Mouse (Mus musculus) midbrain, postnatal 0 days (tissue): ENCODE measurements at regions not wholly inside any gene's neighbourhood (a gene's known extent, or its start where the extent isn't known, plus 50 kb on each side); places are given as distances from the start of the nearest gene placed in this dataset.

Experiments
- ATAC-seq: fragments of 200-750 bp; cut with Nextera tagmentation; 2 replicates; pipeline ENCODE4 v1.8.0; 2017; ENCODE audit warnings: moderate number of reproducible peaks, mild to moderate bottlenecking, moderate TSS enrichment, moderate library complexity; ENCODE audit not compliant: low FRiP score
- DNase-seq: peaks from one replicate; pipeline ENCODE4 v3.0.0-alpha.2; 2015; ENCODE audit warnings: low spot score
- H3K27ac ChIP-seq: fragments of 300-500 bp; sonication (generic); 2 replicates; pipeline ENCODE4 v1.5.1; 2014; ENCODE audit warnings: low read depth, mild to moderate bottlenecking, low read length, mixed read lengths
- H3K27me3 ChIP-seq: fragments of 300-500 bp; sonication (generic); 2 replicates; pipeline ENCODE4 v1.6.1; 2014; ENCODE audit warnings: low read length, control low read depth, mixed read lengths; ENCODE audit not compliant: insufficient read depth
- H3K36me3 ChIP-seq: fragments of 300-500 bp; sonication (generic); 2 replicates; pipeline ENCODE4 v1.6.1; 2014; ENCODE audit warnings: low read length, control low read depth, mixed read lengths; ENCODE audit not compliant: insufficient read depth
- H3K4me1 ChIP-seq: fragments of 300-500 bp; sonication (generic); 2 replicates; pipeline ENCODE4 v1.6.1; 2014; ENCODE audit warnings: mild to moderate bottlenecking, control low read depth, antibody characterized with exemption, low read length, mixed read lengths; ENCODE audit not compliant: insufficient read depth
- H3K4me2 ChIP-seq: fragments of 300-500 bp; sonication (generic); 2 replicates; pipeline ENCODE4 v1.6.1; 2014; ENCODE audit warnings: low read depth, mild to moderate bottlenecking, low read length, mixed read lengths; ENCODE audit not compliant: poor library complexity, severe bottlenecking
- H3K4me3 ChIP-seq: fragments of 300-500 bp; sonication (generic); 2 replicates; pipeline ENCODE4 v1.5.1; 2014; ENCODE audit warnings: low read depth, mild to moderate bottlenecking, low read length, moderate library complexity
- H3K9ac ChIP-seq: fragments of 300-500 bp; sonication (generic); replicated peaks from 2 replicates; pipeline ENCODE4 v1.6.1; 2014; ENCODE audit warnings: mild to moderate bottlenecking, low read length, moderate library complexity, mixed read lengths; ENCODE audit not compliant: poor library complexity, severe bottlenecking
- H3K9me3 ChIP-seq: fragments of 300-500 bp; sonication (generic); 2 replicates; pipeline ENCODE4 v1.6.1; 2016; ENCODE audit warnings: low read length, control low read depth
- CTCF ChIP-seq: IDR thresholded peaks from 2 replicates; pipeline ENCODE4 v1.5.1; 2016; ENCODE audit warnings: antibody characterized with exemption, mild to moderate bottlenecking
- WGBS: fragments of 180-500 bp; shearing (Covaris S2); extraction: QIAGEN DNeasy Blood & Tissue Kit; methylation state at CpG from one replicate; pipeline ENCODE4 v1.1.7; 2014; 5-methylcytosine and 5-hydroxymethylcytosine counted together

DNA sequence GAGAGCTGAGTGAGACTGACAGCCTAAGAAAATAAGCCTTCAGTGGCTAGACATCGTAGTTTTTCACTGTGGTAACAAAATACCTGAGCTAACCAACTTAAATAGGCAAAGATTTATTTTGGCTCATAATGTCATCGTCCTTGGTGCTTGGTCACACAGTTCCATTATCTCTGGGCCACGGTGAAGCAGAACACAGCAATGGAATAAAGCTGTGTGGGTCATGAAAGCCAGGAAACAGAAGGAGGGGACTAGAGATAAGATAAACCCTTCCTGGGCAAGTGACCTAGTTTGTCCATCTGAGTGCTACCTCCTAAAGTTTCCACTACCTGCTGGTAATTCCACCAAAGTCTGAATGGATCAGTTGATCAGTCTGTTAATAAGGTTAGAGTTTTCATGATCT is 134.8 kb upstream of the Gm5129 start:
- Histone ChIP-seq H3K4me1 (no peaks in the 10 kb centered on the region), H3K9ac (no peak overlapping the region), H3K9me3 (no peaks in the 10 kb centered on the region), H3K4me2 (no peak overlapping the region), H3K27me3 (no peaks in the 10 kb centered on the region), H3K27ac (no peak overlapping the region), H3K36me3 (no peaks in the 10 kb centered on the region), H3K4me3 (no peak overlapping the region)
- DNase-seq (no peak), ATAC-seq (no peak)
- no peak for TF ChIP-seq CTCF
- WGBS = 84% methylated on average over 3 of the region's 3 CpGs

DNA sequence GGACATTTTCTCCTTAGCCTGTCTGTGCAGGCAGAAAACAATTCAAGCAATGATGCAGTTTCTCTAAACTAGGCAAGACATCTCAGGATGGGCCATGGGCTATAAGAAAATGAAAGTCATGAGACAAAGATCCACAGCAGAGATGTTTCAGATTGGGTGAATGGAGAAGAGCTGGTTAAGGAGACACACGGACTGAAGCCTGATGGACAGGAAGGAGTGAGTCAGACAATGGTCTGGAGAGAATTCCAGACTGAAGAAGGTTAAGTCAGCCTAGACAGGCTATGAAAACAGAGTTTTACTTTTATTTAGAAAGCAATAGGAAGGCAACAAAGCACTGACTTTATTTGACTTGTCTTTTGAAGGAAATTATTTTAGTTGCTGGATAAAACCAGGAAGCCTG is 137.5 kb upstream of the Il6 start:
- H3K27ac ChIP-seq = no peak overlapping the region
- H3K4me1 ChIP-seq = no peaks in the 10 kb centered on the region
- no peak overlapping the region for H3K4me2 ChIP-seq
- ATAC-seq (no peak), DNase-seq (no peak)
- no peaks in the 10 kb centered on the region for H3K27me3 ChIP-seq
- no peaks in the 10 kb centered on the region for H3K9me3 ChIP-seq
- 59% methylated on average over 1 of the region's 1 CpGs for WGBS
- TF ChIP-seq CTCF = no peak
- no peaks in the 10 kb centered on the region for H3K36me3 ChIP-seq
- H3K4me3 ChIP-seq = no peak overlapping the region
- no peak overlapping the region for H3K9ac ChIP-seq

DNA sequence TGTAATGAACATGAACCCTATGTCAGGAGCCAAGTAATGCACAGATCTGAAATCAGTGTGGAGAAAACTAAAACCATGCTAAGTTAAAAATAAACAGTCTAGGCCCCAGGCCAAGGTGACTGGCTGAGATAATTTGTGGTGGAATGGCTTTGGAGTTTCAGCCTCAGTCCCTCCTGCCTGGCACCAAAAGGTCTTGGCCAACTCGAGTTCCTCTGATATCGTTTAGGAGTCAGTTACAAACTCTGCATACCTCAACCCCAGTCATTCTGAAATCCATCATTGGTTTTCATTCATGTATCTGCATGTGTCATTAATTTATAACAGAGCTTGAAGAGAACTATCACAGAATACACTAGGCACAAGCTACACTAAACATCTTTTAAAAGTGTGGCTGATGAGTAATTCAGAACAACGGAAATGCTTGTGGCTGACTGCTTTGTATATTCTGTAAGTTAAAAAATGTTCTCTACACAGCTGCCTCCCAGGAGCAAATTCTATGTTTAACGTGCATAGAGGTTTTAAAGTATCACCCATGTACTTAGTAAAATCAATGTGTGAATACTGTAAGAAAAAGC is 125.6 kb upstream of the Il6 start:
- no peak overlapping the region for H3K4me3 ChIP-seq
- no peak for DNase-seq
- H3K9ac ChIP-seq = no peak overlapping the region
- no peaks in the 10 kb centered on the region for H3K27me3 ChIP-seq
- H3K4me1 ChIP-seq = no peaks in the 10 kb centered on the region
- no peak for TF ChIP-seq CTCF
- no peak overlapping the region for H3K4me2 ChIP-seq
- no peaks in the 10 kb centered on the region for H3K9me3 ChIP-seq
- no peaks in the 10 kb centered on the region for H3K36me3 ChIP-seq
- H3K27ac ChIP-seq = no peak overlapping the region
- 82% methylated on average over 4 of the region's 4 CpGs for WGBS
- no peak for ATAC-seq

- no peak for DNase-seq
- Histone ChIP-seq H3K4me3 (no peak overlapping the region), H3K27ac (no peak overlapping the region), H3K27me3 (no peaks in the 10 kb centered on the region), H3K9ac (no peak overlapping the region), H3K4me2 (no peak overlapping the region), H3K4me1 (no peaks in the 10 kb centered on the region), H3K9me3 (no peaks in the 10 kb centered on the region), H3K36me3 (no peaks in the 10 kb centered on the region)
- ATAC-seq = no peak
- WGBS = 80% methylated on average over 2 of the region's 2 CpGs
- TF ChIP-seq CTCF = no peak
Measured at GRCm38 (mm10) chr5:29892344-29892743, 120.6 kb upstream of the Il6 start.

DNA sequence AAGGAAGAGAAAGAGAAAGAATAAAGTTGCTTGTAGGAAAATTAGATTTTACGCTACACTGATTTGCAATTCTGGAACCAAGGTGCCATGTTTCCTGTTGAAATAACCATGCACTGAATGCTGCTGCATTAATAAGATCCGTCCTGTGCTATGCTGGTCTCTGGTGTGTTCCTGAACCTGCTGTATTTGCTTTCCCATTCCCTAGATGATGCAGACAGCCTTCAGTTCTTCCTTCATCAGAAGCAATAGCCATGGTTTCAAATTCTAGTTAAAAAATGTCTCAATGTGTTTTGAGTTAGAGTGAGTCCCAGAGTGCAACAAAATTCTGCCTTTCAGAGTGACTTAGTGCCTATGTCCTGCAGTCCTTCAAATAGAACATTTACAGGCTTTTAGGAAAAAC is 120.1 kb upstream of the Il6 start:
- Histone ChIP-seq H3K4me2 (no peak overlapping the region), H3K9me3 (no peaks in the 10 kb centered on the region), H3K4me1 (no peaks in the 10 kb centered on the region), H3K36me3 (no peaks in the 10 kb centered on the region), H3K27ac (no peak overlapping the region), H3K27me3 (no peaks in the 10 kb centered on the region), H3K9ac (no peak overlapping the region), H3K4me3 (no peak overlapping the region)
- no peak for DNase-seq
- WGBS = 73% methylated on average over 2 of the region's 2 CpGs
- ATAC-seq = no peak
- no peak for TF ChIP-seq CTCF

DNA sequence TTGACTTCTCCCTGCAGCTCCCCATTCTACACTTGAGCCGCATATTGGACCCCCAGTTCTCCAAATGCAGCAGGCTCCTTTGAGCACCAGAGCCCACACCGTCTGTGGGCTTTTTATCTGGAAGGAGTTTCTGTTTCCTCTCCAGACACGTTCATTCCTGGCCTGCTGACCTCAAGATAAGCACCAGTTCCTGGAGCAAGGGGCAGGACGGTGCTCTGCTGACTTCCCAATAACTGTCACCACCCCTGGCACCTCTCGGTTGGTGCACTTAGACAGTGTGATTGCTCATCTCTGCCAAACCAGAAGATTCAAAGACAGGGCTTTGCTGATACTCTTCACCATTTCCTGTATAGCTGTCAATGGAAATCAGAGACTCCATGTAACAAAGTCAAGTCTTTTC is 119.1 kb upstream of the Il6 start:
- Histone ChIP-seq H3K27me3 (no peaks in the 10 kb centered on the region), H3K4me3 (no peak overlapping the region), H3K36me3 (no peaks in the 10 kb centered on the region), H3K4me2 (no peak overlapping the region), H3K9me3 (no peaks in the 10 kb centered on the region), H3K27ac (no peak overlapping the region), H3K9ac (no peak overlapping the region), H3K4me1 (no peaks in the 10 kb centered on the region)
- DNase-seq (no peak), ATAC-seq (no peak)
- 79% methylated on average over 5 of the region's 5 CpGs for WGBS
- no peak for TF ChIP-seq CTCF
